ENCODE assay signal across 25 mouse cellular contexts in genomic region chr17:45666091-45666490, GRCm38 (mm10). TPM values are rescaled to one million over a fixed set of nuclear protein-coding genes. Genes with fewer than 3 reads are reported as not detected.
DNase-seq lines count a peak whose midpoint lies in the region; ATAC-seq lines count a peak whose summit lies in the region.
"Had no signal": no experiment of that assay in that cellular context is flagged by ENCODE, and none has a peak within 500 bp of the region (broad histone marks: within the 10 kb centered on the region; RNA-seq: fewer than 3 reads in every experiment).

No protein-coding gene starts in this region.

- WGBS in midbrain, embryonic 11.5 days = 84% methylated on average over 11 of the region's 11 CpGs
- WGBS in midbrain, embryonic 14.5 days = 84% methylated on average over 11 of the region's 11 CpGs
- 76% methylated on average over 11 of the region's 11 CpGs for WGBS in neural tube, embryonic 15.5 days

- no peak for ATAC-seq in midbrain, embryonic 11.5 days (ENCODE audit: low FRiP score)
- ATAC-seq in midbrain, embryonic 14.5 days (ENCODE audit: low FRiP score, low TSS enrichment) = no peak
- no peak for ATAC-seq in neural tube, embryonic 15.5 days (ENCODE audit: low FRiP score)
- ATAC-seq: CD4-positive, CD25-positive, alpha-beta regulatory T cell, adult 4 months; forebrain, embryonic 13.5 days; forebrain, embryonic 16.5 days; Patski had no signal

- H3K4me1 ChIP-seq in midbrain, embryonic 11.5 days (ENCODE audit: control insufficient read depth, insufficient read depth, low read length) = no peaks in the 10 kb centered on the region
- H3K4me1 ChIP-seq in midbrain, embryonic 14.5 days (ENCODE audit: control insufficient read depth, insufficient read depth, low read length) = no peaks in the 10 kb centered on the region
- peaks cover 3% of the 10 kb centered on the region; the same call in 1 of the 2 replicates for H3K4me1 ChIP-seq in neural tube, embryonic 15.5 days
- H3K4me1 ChIP-seq: hindbrain, embryonic 12.5 days had no signal

- no peak overlapping the region for H3K4me2 ChIP-seq in midbrain, embryonic 11.5 days
- no peak overlapping the region for H3K4me2 ChIP-seq in midbrain, embryonic 14.5 days (ENCODE audit: low read length)
- no peak overlapping the region for H3K4me2 ChIP-seq in neural tube, embryonic 15.5 days
- H3K4me2 ChIP-seq: forebrain, embryonic 13.5 days; heart, embryonic 11.5 days; hindbrain, embryonic 12.5 days; hindbrain, embryonic 15.5 days had no signal

- peak; percentile 49 for DNase-seq in midbrain, embryonic 11.5 days (ENCODE audit: low spot score, missing footprints)
- DNase-seq in midbrain, embryonic 14.5 days = no peak
- DNase-seq in ES-CJ7 (ENCODE audit: low read depth, low spot score) (peak; percentile 82), ZHBTc4 (ENCODE audit: low read depth, low spot score) (peak; percentile 65)
- no peak for DNase-seq in right cerebral cortex, postnatal 4 days
- DNase-seq in T-cell, adult 2 months (ENCODE audit: low spot score) = no peak
- DNase-seq: adrenal gland, postnatal 10 days; adrenal gland, postnatal 36 days; cerebellum, adult 18-20 months; cerebellum, adult 9-10 months; cerebellum, postnatal 14 days; gastrocnemius, postnatal 10 days; gastrocnemius, postnatal 36 days had no signal

- H3K9ac ChIP-seq in midbrain, embryonic 11.5 days (ENCODE audit: low read length) = no peak overlapping the region
- no peak overlapping the region for H3K9ac ChIP-seq in midbrain, embryonic 14.5 days (replicated peaks; ENCODE audit: low read length)
- H3K9ac ChIP-seq in neural tube, embryonic 15.5 days (replicated peaks) = no peak overlapping the region
- H3K9ac ChIP-seq: forebrain, embryonic 13.5 days; hindbrain, embryonic 12.5 days; hindbrain, embryonic 15.5 days had no signal

- H3K4me3 ChIP-seq in midbrain, embryonic 11.5 days (ENCODE audit: low read depth, low read length) = no peak overlapping the region
- H3K4me3 ChIP-seq in midbrain, embryonic 14.5 days (replicated peaks; ENCODE audit: low read depth, low read length) = no peak overlapping the region
- no peak overlapping the region for H3K4me3 ChIP-seq in neural tube, embryonic 15.5 days (replicated peaks)
- H3K4me3 ChIP-seq: forebrain, embryonic 10.5 days; forebrain, embryonic 13.5 days; hindbrain, embryonic 12.5 days; hindbrain, embryonic 15.5 days had no signal

- H3K9me3 ChIP-seq in midbrain, embryonic 11.5 days (ENCODE audit: control insufficient read depth, low read length) = no peaks in the 10 kb centered on the region
- no peaks in the 10 kb centered on the region for H3K9me3 ChIP-seq in midbrain, embryonic 14.5 days (ENCODE audit: control insufficient read depth, low read length)
- H3K9me3 ChIP-seq in neural tube, embryonic 15.5 days (replicated peaks) = no peaks in the 10 kb centered on the region
- H3K9me3 ChIP-seq: forebrain, embryonic 10.5 days; forebrain, embryonic 13.5 days; hindbrain, embryonic 12.5 days; hindbrain, embryonic 15.5 days had no signal

- H3K27me3 ChIP-seq in midbrain, embryonic 11.5 days (ENCODE audit: control insufficient read depth, insufficient read depth, low read length) = no peaks in the 10 kb centered on the region
- H3K27me3 ChIP-seq in midbrain, embryonic 14.5 days (ENCODE audit: control insufficient read depth, insufficient read depth, low read length) = no peaks in the 10 kb centered on the region
- no peaks in the 10 kb centered on the region for H3K27me3 ChIP-seq in neural tube, embryonic 15.5 days (replicated peaks)
- H3K27me3 ChIP-seq: forebrain, embryonic 13.5 days; hindbrain, embryonic 12.5 days; hindbrain, embryonic 15.5 days; Patski had no signal

- H3K27ac ChIP-seq in midbrain, embryonic 11.5 days (ENCODE audit: low read depth, low read length) = no peak overlapping the region
- H3K27ac ChIP-seq in midbrain, embryonic 14.5 days (replicated peaks; ENCODE audit: low read depth, low read length) = no peak overlapping the region
- no peak overlapping the region for H3K27ac ChIP-seq in neural tube, embryonic 15.5 days (replicated peaks)
- H3K27ac ChIP-seq: forebrain, embryonic 10.5 days; forebrain, embryonic 13.5 days; hindbrain, embryonic 12.5 days; hindbrain, embryonic 15.5 days had no signal

- H3K36me3 ChIP-seq in midbrain, embryonic 11.5 days (ENCODE audit: control insufficient read depth, insufficient read depth, low read length) = peaks cover 22% of the 10 kb centered on the region
- H3K36me3 ChIP-seq in midbrain, embryonic 14.5 days (ENCODE audit: control insufficient read depth, insufficient read depth, low read length) = peaks cover 97% of the 10 kb centered on the region
- peaks cover 82% of the 10 kb centered on the region for H3K36me3 ChIP-seq in neural tube, embryonic 15.5 days

RNA-seq across cellular contexts. Expression of gene Capn11, which starts 7.0 kb away (rescaled TPM):
- polyA plus RNA-seq in midbrain, embryonic 11.5 days (2014; fragmentation: Nextera tagmentation; extraction: Ambion mirVana) = 0.52 and 0.84 TPM in 2 replicates
- polyA plus RNA-seq in midbrain, embryonic 14.5 days (2014; fragmentation: Nextera tagmentation; extraction: Ambion mirVana) = 0.08 and 2.4 TPM in 2 replicates
- polyA plus RNA-seq in neural tube, embryonic 15.5 days (2015; fragmentation: Nextera tagmentation; extraction: Ambion mirVana) = 0.77 and 1.2 TPM in 2 replicates
- polyA plus RNA-seq: embryonic facial prominence, embryonic 14.5 days; heart, postnatal 0 days; intestine, embryonic 14.5 days; Patski had no signal

RNA-seq across cellular contexts. Expression of gene Mrpl14, which starts 20.0 kb away (rescaled TPM):
- polyA plus RNA-seq in midbrain, embryonic 11.5 days (2014; fragmentation: Nextera tagmentation; extraction: Ambion mirVana) = 111 and 114 TPM in 2 replicates
- polyA plus RNA-seq in midbrain, embryonic 14.5 days (2014; fragmentation: Nextera tagmentation; extraction: Ambion mirVana) = 110 and 139 TPM in 2 replicates
- 129 and 132 TPM in 2 replicates for polyA plus RNA-seq in neural tube, embryonic 15.5 days (2015; fragmentation: Nextera tagmentation; extraction: Ambion mirVana)

RNA-seq across cellular contexts. Expression of gene Tmem63b, which starts 20.6 kb away (rescaled TPM):
- 43.3 and 49.3 TPM in 2 replicates for polyA plus RNA-seq in midbrain, embryonic 11.5 days (2014; fragmentation: Nextera tagmentation; extraction: Ambion mirVana)
- polyA plus RNA-seq in midbrain, embryonic 14.5 days (2014; fragmentation: Nextera tagmentation; extraction: Ambion mirVana) = 123 and 130 TPM in 2 replicates
- 123 and 145 TPM in 2 replicates for polyA plus RNA-seq in neural tube, embryonic 15.5 days (2015; fragmentation: Nextera tagmentation; extraction: Ambion mirVana)

Comparison
In these comparisons a context has a peak if more than half of its experiments do, and no peak if none do; other contexts are left out.
1. DNase-seq: peak in midbrain, embryonic 11.5 days (single experiment), ES-CJ7 (single experiment) and ZHBTc4 (single experiment); none in midbrain, embryonic 14.5 days (single experiment), right cerebral cortex, postnatal 4 days (single experiment) and T-cell, adult 2 months (single experiment).